Mouse (Mus musculus) kidney, postnatal 36 days (tissue): ENCODE results near the gene Abcd4.

Source experiments
- DNase-seq, 2 experiments: peaks; one replicate each; pipeline ENCODE4 v3.0.0; 2021 to 2022; ENCODE audit warnings: mixed read lengths in 2 of 2

Abcd4 gene

GRCm38 (mm10) chr12:84571466-84572340 lies 45.5 kb downstream of the Abcd4 start:
- peak in 1 of 2 experiments; percentile 23 for DNase-seq

GRCm38 (mm10) chr12:84570694-84571415 lies 46.4 kb downstream of the Abcd4 start:
- peak in 1 of 2 experiments; percentile 14 for DNase-seq

GRCm38 (mm10) chr12:84569976-84570693 lies 47.1 kb downstream of the Abcd4 start:
- DNase-seq = peak in 1 of 2 experiments; percentile 7

GRCm38 (mm10) chr12:84569336-84569970 lies 47.8 kb downstream of the Abcd4 start, which contains the start of gene Vsx2:
Gene Vsx2 (plus strand): TSS chr12:84569762.
- DNase-seq = no peak

- no peak for DNase-seq
Measured at GRCm38 (mm10) chr12:84567576-84567975, 49.6 kb downstream of the Abcd4 start.

GRCm38 (mm10) chr12:84562558-84562957 lies 54.7 kb downstream of the Abcd4 start:
- DNase-seq = peak in 1 of 2 experiments; percentile 12

- no peak for DNase-seq
Measured at GRCm38 (mm10) chr12:84555218-84555617, 62.0 kb downstream of the Abcd4 start.
